Mouse (Mus musculus) G1E (cell line): ENCODE data around the gene Zcchc2. TPM values are rescaled to one million over a fixed set of nuclear protein-coding genes. Genes with fewer than 3 reads are reported as not detected.

Experiments used
- ATAC-seq: 2 replicates; pipeline ENCODE4 v1.8.0; 2016; ENCODE audit warnings: mild to moderate bottlenecking; ENCODE audit not compliant: insufficient number of reproducible peaks, poor library complexity, low FRiP score, severe bottlenecking; ENCODE audit errors: extremely low read depth
- DNase-seq: peaks from one replicate; pipeline ENCODE4 v3.0.0; 2012; ENCODE audit warnings: low spot score
- H3K27me3 ChIP-seq: 2 replicates; pipeline ENCODE4 v1.6.1; 2012; ENCODE audit warnings: mild to moderate bottlenecking, low read length, inconsistent platforms; ENCODE audit not compliant: insufficient read depth
- H3K36me3 ChIP-seq: replicated peaks from 2 replicates; pipeline ENCODE3; 2012; ENCODE audit warnings: mild to moderate bottlenecking, inconsistent platforms
- H3K4me1 ChIP-seq: 2 replicates; pipeline ENCODE4 v1.6.1; 2012; ENCODE audit warnings: low read depth, low read length, inconsistent platforms, mixed read lengths; ENCODE audit not compliant: insufficient read depth
- H3K4me3 ChIP-seq: 2 replicates; pipeline ENCODE4 v1.5.1; 2012; ENCODE audit warnings: low read depth, mild to moderate bottlenecking, inconsistent platforms, low read length, moderate library complexity, mixed read lengths
- H3K9me3 ChIP-seq: replicated peaks from 2 replicates; pipeline ENCODE4 v1.6.1; 2012; ENCODE audit warnings: inconsistent platforms
- CTCF ChIP-seq: IDR thresholded peaks from 2 replicates; pipeline ENCODE4 v1.5.1; 2012; ENCODE audit warnings: low read depth, low read length, inconsistent platforms, mixed read lengths
- GATA1 ChIP-seq: IDR thresholded peaks from 2 replicates; pipeline ENCODE4 v1.6.1; 2012; ENCODE audit warnings: borderline replicate concordance, low read length, inconsistent platforms, mixed read lengths
- GATA2 ChIP-seq: IDR thresholded peaks from 2 replicates; pipeline ENCODE4 v1.6.1; 2012; ENCODE audit warnings: low read depth, low read length, inconsistent platforms, borderline replicate concordance
- POLR2AphosphoS5 ChIP-seq: IDR thresholded peaks from 2 replicates; pipeline ENCODE4 v1.6.1; 2012; ENCODE audit warnings: low read depth, low read length, inconsistent platforms; ENCODE audit not compliant: insufficient replicate concordance
- TAL1 ChIP-seq: conservative IDR thresholded peaks from 2 replicates; pipeline ENCODE4 v1.6.1; 2012; ENCODE audit warnings: low read depth, low read length, inconsistent platforms, mixed read lengths
- polyA plus RNA-seq: library from polyadenylated mRNA; stranded (reverse); fragments of >175 nt; gene quantifications from 2 replicates; pipeline ENCODE4 v1.2.3, GENCODE M21; 2012
- total RNA-seq, 2 experiments: library from RNA; stranded (forward) in 1 of 2; stranded (reverse) in 1 of 2; fragments of 200-1000 nt in 1 of 2; fragments of >200 nt in 1 of 2; fragmentation: Nextera tagmentation in 1 of 2; gene quantifications; 2 replicates each; pipeline ENCODE4 v1.2.3; 2014 to 2017

Zcchc2 gene
- total and polyA plus RNA-seq, 3 experiments: 13.7 to 36.7 (median 13.7) TPM

GRCm38 (mm10) chr1:106061185-106061910 is 71.1 kb downstream of the Zcchc2 start:
- Histone ChIP-seq H3K4me3 (no peak overlapping the region), H3K36me3 (no peaks in the 10 kb centered on the region), H3K27me3 (peaks cover 11% of the 10 kb centered on the region; the same call in 1 of the 2 replicates), H3K9me3 (no peaks in the 10 kb centered on the region), H3K4me1 (peaks cover 11% of the 10 kb centered on the region; the same call in 1 of the 2 replicates)
- TF ChIP-seq POLR2AphosphoS5 (no peak), CTCF (no peak), TAL1 (no peak), GATA1 (no peak), GATA2 (no peak)
- DNase-seq (no peak), ATAC-seq (no peak)

- Histone ChIP-seq H3K4me1 (peaks cover 11% of the 10 kb centered on the region; the same call in 1 of the 2 replicates), H3K9me3 (no peaks in the 10 kb centered on the region), H3K36me3 (no peaks in the 10 kb centered on the region), H3K27me3 (peaks cover 14% of the 10 kb centered on the region; the same call in 1 of the 2 replicates), H3K4me3 (no peak overlapping the region)
- DNase-seq (no peak), ATAC-seq (no peak)
- no peak for TF ChIP-seq GATA1
- no peak for TF ChIP-seq POLR2AphosphoS5
- no peak for TF ChIP-seq TAL1
- no peak for TF ChIP-seq GATA2
- TF ChIP-seq CTCF: no peak
Observed at GRCm38 (mm10) chr1:106062891-106063590, 72.8 kb downstream of the Zcchc2 start.

DNA sequence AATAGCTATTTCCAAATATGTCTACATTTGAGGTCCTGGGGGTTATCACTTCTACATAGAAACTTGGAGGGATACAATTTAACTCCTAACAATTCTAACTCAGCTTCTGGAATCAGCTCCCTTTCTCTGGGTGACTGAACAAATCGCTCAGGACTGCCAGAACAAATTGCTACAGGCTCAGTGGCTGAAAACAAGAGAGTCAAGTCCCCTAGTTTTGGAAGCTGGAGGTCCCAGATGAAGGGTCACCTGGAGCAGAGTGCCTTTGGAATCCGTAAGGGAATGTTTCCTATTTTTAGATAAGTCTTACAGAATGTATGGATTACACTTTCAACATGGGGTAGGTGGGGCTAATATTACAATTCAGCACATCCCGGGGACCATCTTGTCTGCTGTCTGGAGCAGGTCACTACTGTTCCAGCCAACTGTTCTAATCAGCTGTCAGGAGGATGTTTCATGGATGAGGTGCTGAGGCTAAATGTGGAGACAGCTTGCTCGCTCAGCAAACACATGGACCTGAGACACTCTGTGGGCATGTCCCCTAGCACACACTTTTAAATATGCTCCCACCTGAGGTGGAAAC is 73.5 kb downstream of the Zcchc2 start:
- TF ChIP-seq GATA1 (no peak), CTCF (no peak), GATA2 (no peak), POLR2AphosphoS5 (no peak), TAL1 (no peak)
- Histone ChIP-seq H3K9me3 (no peaks in the 10 kb centered on the region), H3K27me3 (peaks cover 14% of the 10 kb centered on the region; the same call in 1 of the 2 replicates), H3K4me1 (peaks cover 7% of the 10 kb centered on the region; the same call in 1 of the 2 replicates), H3K36me3 (no peaks in the 10 kb centered on the region), H3K4me3 (no peak overlapping the region)
- DNase-seq (no peak), ATAC-seq (no peak)

- Histone ChIP-seq H3K36me3 (no peaks in the 10 kb centered on the region), H3K27me3 (peaks cover 14% of the 10 kb centered on the region; the same call in 1 of the 2 replicates), H3K9me3 (no peaks in the 10 kb centered on the region), H3K4me3 (no peak overlapping the region), H3K4me1 (peaks cover 3% of the 10 kb centered on the region; the same call in 1 of the 2 replicates)
- DNase-seq: no peak
- TF ChIP-seq GATA2 (no peak), TAL1 (no peak), CTCF (no peak), GATA1 (no peak), POLR2AphosphoS5 (no peak)
- ATAC-seq: no peak
Observed at GRCm38 (mm10) chr1:106064291-106064690, 74.1 kb downstream of the Zcchc2 start.

GRCm38 (mm10) chr1:106064711-106065110 is 74.5 kb downstream of the Zcchc2 start:
- DNase-seq: no peak
- no peaks in the 10 kb centered on the region; the same call in 1 of the 2 replicates for H3K4me1 ChIP-seq

GRCm38 (mm10) chr1:106065679-106066078 is 75.5 kb downstream of the Zcchc2 start:
- Histone ChIP-seq H3K4me1 (no peaks in the 10 kb centered on the region; the same call in 1 of the 2 replicates), H3K27me3 (peaks cover 17% of the 10 kb centered on the region; the same call in 1 of the 2 replicates), H3K4me3 (no peak overlapping the region), H3K9me3 (no peaks in the 10 kb centered on the region), H3K36me3 (no peaks in the 10 kb centered on the region)
- ATAC-seq (no peak), DNase-seq (no peak)
- TF ChIP-seq CTCF: no peak
- TF ChIP-seq POLR2AphosphoS5: no peak
- TF ChIP-seq GATA2: no peak

More at GRCm38 (mm10) chr1:106064711-106065110, 74.5 kb downstream of the Zcchc2 start:
- no peak for TF ChIP-seq TAL1
- TF ChIP-seq GATA2: no peak
- no peak for TF ChIP-seq POLR2AphosphoS5
- Histone ChIP-seq H3K9me3 (no peaks in the 10 kb centered on the region), H3K36me3 (no peaks in the 10 kb centered on the region), H3K27me3 (peaks cover 14% of the 10 kb centered on the region; the same call in 1 of the 2 replicates), H3K4me3 (no peak overlapping the region)
- no peak for ATAC-seq
